11 mouse cellular contexts compared by ENCODE assay signal in genomic region chr8:45557936-45558335, GRCm38 (mm10). TPM values are rescaled to one million over a fixed set of nuclear protein-coding genes. Genes with fewer than 3 reads are reported as not detected.
A peak's percentile ranks its signal among the peaks of the same experiment; 100 is the strongest.
DNase-seq lines count a peak whose midpoint lies in the region; ATAC-seq lines count a peak whose summit lies in the region.
"Had no signal": no experiment of that assay in that cellular context is flagged by ENCODE, and none has a peak within 500 bp of the region (broad histone marks: within the 10 kb centered on the region; RNA-seq: fewer than 3 reads in every experiment).

No protein-coding gene starts in this region.

- peak overlapping the region; percentile 20 for H3K4me2 ChIP-seq in forebrain, embryonic 13.5 days

- WGBS in forebrain, embryonic 13.5 days: 3% methylated on average over 3 of the region's 3 CpGs

- intact Hi-C loops in left cerebral cortex, postnatal 14 days (cut with DNase I): loop anchor here (5.0 kb wide), 1 partner anchor 69 kb away; no protein-coding TSS in a partner anchor

- H3K9me3 ChIP-seq in forebrain, embryonic 13.5 days (replicated peaks): no peaks in the 10 kb centered on the region

- peak overlapping the region; percentile 77 for H3K27ac ChIP-seq in forebrain, embryonic 13.5 days
- H3K27ac ChIP-seq: liver, embryonic 14.5 days had no signal

- H3K36me3 ChIP-seq in forebrain, embryonic 13.5 days (ENCODE audit: poor library complexity, severe bottlenecking): no peaks in the 10 kb centered on the region

- H3K4me1 ChIP-seq in forebrain, embryonic 13.5 days: peaks cover 46% of the 10 kb centered on the region

- ATAC-seq in forebrain, embryonic 13.5 days: peak; percentile 95

- H3K9ac ChIP-seq in forebrain, embryonic 13.5 days: no peak overlapping the region
- H3K9ac ChIP-seq: liver, embryonic 14.5 days had no signal

- no peaks in the 10 kb centered on the region for H3K27me3 ChIP-seq in forebrain, embryonic 13.5 days
- H3K27me3 ChIP-seq: CH12.LX had no signal

- DNase-seq in left cerebral cortex, postnatal 14 days (ENCODE audit: low spot score in 2 of 2): peak; percentile 11 to 19
- DNase-seq in left cerebral cortex, adult 18-20 months (ENCODE audit: low spot score in 2 of 2): no peak
- peak; percentile 67 for DNase-seq in mesoderm, embryonic 11.5 days (ENCODE audit: low read depth, low spot score)
- DNase-seq in retina, embryonic 14.5 days (ENCODE audit: low spot score): peak; percentile 94
- DNase-seq in spleen, postnatal 14 days (ENCODE audit: low spot score in 2 of 2): no peak
- DNase-seq in adrenal gland, adult (ENCODE audit: inconsistent age in 2 of 2, low spot score in 1 of 2): no peak
- no peak for DNase-seq in MN1 (ENCODE audit: low spot score)
- DNase-seq: cerebellum, adult 11-12 months had no signal

- H3K4me3 ChIP-seq in forebrain, embryonic 13.5 days: no peak overlapping the region

RNA-seq across cellular contexts. Expression of gene Sorbs2, which starts 50.3 kb away (rescaled TPM):
- 100 to 1,000 TPM; 258 to 338 TPM for total RNA-seq in left cerebral cortex, postnatal 14 days (2021)
- total RNA-seq in left cerebral cortex, adult 18-20 months (2021): 100 to 1,000 TPM; 284 to 324 TPM
- polyA plus RNA-seq in forebrain, embryonic 13.5 days (2015; fragmentation: Nextera tagmentation; extraction: Ambion mirVana): 101 and 107 TPM in 2 replicates
- total RNA-seq: CH12.LX had no signal

Comparison
In these comparisons a context has a peak if more than half of its experiments do, and no peak if none do; other contexts are left out.
1. DNase-seq: peak in left cerebral cortex, postnatal 14 days (2 of 2), mesoderm, embryonic 11.5 days (single experiment) and retina, embryonic 14.5 days (single experiment); none in left cerebral cortex, adult 18-20 months (0 of 2), spleen, postnatal 14 days (0 of 2), adrenal gland, adult (0 of 2) and MN1 (single experiment).